Mouse (Mus musculus) regulatory T cell (primary cell): ENCODE data around the gene Lhb.
"Not testable (repeated sequence)": the region's sequence is repeated elsewhere in the genome, so short reads cannot be mapped to it uniquely, and the experiment has no call there.

Experiments
- in situ Hi-C: fragments of 300-600 bp; cut with MboI, MseI; formaldehyde crosslinking; loops from one replicate; pipeline ENCODE4 v1.15.1; 2025; ENCODE audit warnings: high pct_unique_total_duplicates

Gene Lhb

GRCm38 (mm10) chr7:45420615-45420919 is at the start of gene Lhb:
Lhb (plus strand) TSS chr7:45420820.
- in situ Hi-C loops = no loop called here

GRCm38 (mm10) chr7:45372371-45372770 is 48.2 kb upstream of the Lhb start:
- in situ Hi-C loops = no loop called here

- in situ Hi-C loops = no loop called here
These were observed 46.0 kb upstream of the Lhb start for GRCm38 (mm10) chr7:45374620-45375019.

GRCm38 (mm10) chr7:45376057-45376456 is 44.6 kb upstream of the Lhb start:
- in situ Hi-C loops = no loop called here

- in situ Hi-C loops = no loop called here
These were observed 34.5 kb upstream of the Lhb start for GRCm38 (mm10) chr7:45386077-45386476.

- in situ Hi-C loops = no loop called here
These were observed 25.5 kb upstream of the Lhb start for GRCm38 (mm10) chr7:45395129-45395541.

GRCm38 (mm10) chr7:45395578-45396336 is 24.9 kb upstream of the Lhb start, which contains the start of gene Snrnp70:
Snrnp70 (minus strand) TSS chr7:45395742.
- in situ Hi-C loops = no loop called here

- in situ Hi-C loops = not testable (repeated sequence)
These were observed 24.3 kb upstream of the Lhb start for GRCm38 (mm10) chr7:45396337-45396775.

GRCm38 (mm10) chr7:45396787-45397186 is 23.8 kb upstream of the Lhb start:
- in situ Hi-C loops = no loop called here

- in situ Hi-C loops = loop anchor here (5.0 kb wide), 1 partner anchor 99 kb away; no protein-coding TSS in a partner anchor
These were observed 19.0 kb upstream of the Lhb start for GRCm38 (mm10) chr7:45401521-45402085.

GRCm38 (mm10) chr7:45403532-45404261 is 16.9 kb upstream of the Lhb start:
- in situ Hi-C loops = loop anchor here (5.0 kb wide), 1 partner anchor 101 kb away; no protein-coding TSS in a partner anchor

GRCm38 (mm10) chr7:45405091-45406075 is 15.2 kb upstream of the Lhb start, which contains the start of gene Kcna7:
Kcna7 (plus strand) TSS chr7:45405653.
- in situ Hi-C loops = no loop called here

GRCm38 (mm10) chr7:45406157-45407156 is 14.2 kb upstream of the Lhb start:
- in situ Hi-C loops = no loop called here

- in situ Hi-C loops = no loop called here
These were observed 12.8 kb upstream of the Lhb start for GRCm38 (mm10) chr7:45407836-45408235.

- in situ Hi-C loops = no loop called here
These were observed 12.3 kb upstream of the Lhb start for GRCm38 (mm10) chr7:45408351-45408750.

- in situ Hi-C loops = no loop called here
These were observed 11.7 kb upstream of the Lhb start for GRCm38 (mm10) chr7:45408949-45409348.

- in situ Hi-C loops = no loop called here
These were observed 11.0 kb upstream of the Lhb start for GRCm38 (mm10) chr7:45409497-45410163.

GRCm38 (mm10) chr7:45412421-45412820 is 8.2 kb upstream of the Lhb start:
- in situ Hi-C loops = no loop called here

- in situ Hi-C loops = no loop called here
These were observed 7.3 kb upstream of the Lhb start, which contains the start of gene Ntf5 for GRCm38 (mm10) chr7:45413113-45413863. Ntf5 (plus strand) TSS chr7:45413695.
